In genomic region chr9:7987119-7987518, GRCm38 (mm10) we compare ENCODE assay signal across 19 mouse cellular contexts. TPM values are rescaled to one million over a fixed set of nuclear protein-coding genes. Genes with fewer than 3 reads are reported as not detected.
DNase-seq lines count a peak whose midpoint lies in the region.
"Had no signal": no experiment of that assay in that cellular context is flagged by ENCODE, and none has a peak within 500 bp of the region (broad histone marks: within the 10 kb centered on the region; RNA-seq: fewer than 3 reads in every experiment).

No protein-coding gene starts in this region.

- peak; percentile 88 for DNase-seq in fat pad, adult 2 months (ENCODE audit: extremely low read depth, low read depth, low spot score)
- peak; percentile 91 for DNase-seq in gonadal fat pad, adult 2 months (ENCODE audit: low read depth)
- no peak for DNase-seq in adrenal gland, postnatal 4 days (ENCODE audit: low spot score in 2 of 2)
- DNase-seq in spleen, adult 12 weeks (ENCODE audit: low spot score) = no peak
- DNase-seq: adrenal gland, adult 2 months; adrenal gland, adult 8-10 months; adrenal gland, postnatal 10 days; adrenal gland, postnatal 14 days; adrenal gland, postnatal 25 days; adrenal gland, postnatal 36 days; B cell, adult 2 months; cerebellum, adult 11 months; cerebellum, adult 11-12 months; cerebellum, adult 18-20 months; cerebellum, adult 2 months had no signal

RNA-seq across cellular contexts. Expression of gene Yap1, which starts 17.3 kb away (rescaled TPM):
- polyA plus RNA-seq in gonadal fat pad, adult 2 months (2012; rRNA removed) = 51.5 and 59.0 TPM in 2 replicates
- total RNA-seq in adrenal gland, postnatal 4 days (2021) = 10 to 100 TPM; 96.3 to 98.0 TPM
- total RNA-seq: CH12.LX, MEL had no signal
- polyA plus RNA-seq: activated CD4-positive, CD25-positive, alpha-beta regulatory T cell, adult 4 months; CD4-positive, CD25-positive, alpha-beta regulatory T cell, adult 4 months had no signal

RNA-seq across cellular contexts. Expression of gene Cfap300, which starts 55.5 kb away (rescaled TPM):
- 3.3 and 3.4 TPM in 2 replicates for polyA plus RNA-seq in gonadal fat pad, adult 2 months (2012; rRNA removed)
- total RNA-seq in adrenal gland, postnatal 4 days (2021) = 1 to 10 TPM; 6.0 to 6.6 TPM
- total RNA-seq: MEL had no signal

Comparison
In these comparisons a context has a peak if more than half of its experiments do, and no peak if none do; other contexts are left out.
1. DNase-seq: peak in fat pad, adult 2 months (single experiment) and gonadal fat pad, adult 2 months (single experiment); none in adrenal gland, postnatal 4 days (0 of 2) and spleen, adult 12 weeks (single experiment).